In the genomic region with DNA sequence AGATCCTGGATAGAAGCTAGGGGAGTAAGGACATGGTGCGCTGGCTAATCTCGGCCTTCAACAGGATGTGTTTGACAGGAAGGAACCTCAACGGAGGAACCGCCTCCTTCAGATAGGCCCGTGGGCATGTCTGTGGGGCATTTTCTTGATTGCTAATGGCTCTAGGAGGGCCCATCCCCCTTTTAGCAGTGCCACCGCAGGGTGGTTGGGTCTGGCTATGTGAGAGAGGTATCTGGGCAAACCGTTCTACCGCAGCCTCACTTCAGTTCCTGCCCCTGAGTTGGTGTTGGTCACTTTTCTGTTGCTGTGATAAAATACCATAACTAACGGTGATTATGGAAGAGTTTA, we compare ENCODE assay signal across 18 mouse cellular contexts. TPM values are rescaled to one million over a fixed set of nuclear protein-coding genes. Genes with fewer than 3 reads are reported as not detected.
DNase-seq lines count a peak whose midpoint lies in the region; ATAC-seq lines count a peak whose summit lies in the region.
"Had no signal": no experiment of that assay in that cellular context is flagged by ENCODE, and none has a peak within 500 bp of the region (broad histone marks: within the 10 kb centered on the region; RNA-seq: fewer than 3 reads in every experiment).

No protein-coding gene starts in this region.

- DNase-seq in intestine, embryonic 14.5 days (ENCODE audit: low spot score) = peak; percentile 48
- peak; percentile 66 for DNase-seq in MEL-GATA-1-ER (ENCODE audit: extremely low read depth, low read depth)
- peak; percentile 33 for DNase-seq in liver, embryonic 11.5 days (ENCODE audit: low spot score)
- DNase-seq in hindbrain, embryonic 14.5 days (ENCODE audit: low spot score) = no peak
- no peak for DNase-seq in layer of hippocampus, adult 9-11 months
- DNase-seq in cerebellum, adult 8-10 months = no peak
- DNase-seq: B cell, adult 2 months; cerebellum, adult 11-12 months; gastrocnemius, postnatal 36 days; kidney, adult 18-20 months; kidney, postnatal 36 days; layer of hippocampus, postnatal 36 days had no signal

- no peak overlapping the region for H3K4me3 ChIP-seq in intestine, embryonic 14.5 days (ENCODE audit: low read depth, low read length)
- H3K4me3 ChIP-seq in intestine, embryonic 15.5 days (replicated peaks) = no peak overlapping the region
- H3K4me3 ChIP-seq in liver, embryonic 11.5 days (ENCODE audit: low read depth, low read length) = no peak overlapping the region
- no peak overlapping the region for H3K4me3 ChIP-seq in hindbrain, embryonic 14.5 days (replicated peaks; ENCODE audit: low read length)
- H3K4me3 ChIP-seq: embryonic facial prominence, embryonic 13.5 days; heart, embryonic 13.5 days; hindbrain, embryonic 12.5 days; lung, embryonic 15.5 days had no signal

- 0 out of 2 replicates have a peak, but pooled peaks cover 3% of the 10 kb centered on the region for H3K4me1 ChIP-seq in intestine, embryonic 14.5 days (replicated peaks; ENCODE audit: control insufficient read depth, insufficient read depth, low read length)
- H3K4me1 ChIP-seq in intestine, embryonic 15.5 days (replicated peaks) = no peaks in the 10 kb centered on the region
- peaks cover 18% of the 10 kb centered on the region for H3K4me1 ChIP-seq in liver, embryonic 11.5 days (replicated peaks; ENCODE audit: control insufficient read depth, insufficient read depth, low read length)
- no peaks in the 10 kb centered on the region for H3K4me1 ChIP-seq in hindbrain, embryonic 14.5 days (replicated peaks; ENCODE audit: control insufficient read depth, insufficient read depth, low read length)
- H3K4me1 ChIP-seq: embryonic facial prominence, embryonic 13.5 days; lung, embryonic 15.5 days had no signal

- H3K36me3 ChIP-seq in intestine, embryonic 14.5 days (ENCODE audit: control insufficient read depth, insufficient read depth, low read length) = no peaks in the 10 kb centered on the region
- no peaks in the 10 kb centered on the region for H3K36me3 ChIP-seq in intestine, embryonic 15.5 days
- H3K36me3 ChIP-seq in liver, embryonic 11.5 days (ENCODE audit: control insufficient read depth, insufficient read depth, low read length) = no peaks in the 10 kb centered on the region
- H3K36me3 ChIP-seq in hindbrain, embryonic 14.5 days (replicated peaks; ENCODE audit: control insufficient read depth, insufficient read depth) = no peaks in the 10 kb centered on the region
- H3K36me3 ChIP-seq: embryonic facial prominence, embryonic 13.5 days; heart, embryonic 13.5 days; hindbrain, embryonic 12.5 days; lung, embryonic 15.5 days had no signal

- peaks cover 11% of the 10 kb centered on the region for H3K27me3 ChIP-seq in intestine, embryonic 14.5 days (replicated peaks; ENCODE audit: control insufficient read depth, insufficient read depth, low read length)
- H3K27me3 ChIP-seq in intestine, embryonic 15.5 days (replicated peaks) = 0 out of 2 replicates have a peak, but pooled peaks cover 3% of the 10 kb centered on the region
- peaks cover 11% of the 10 kb centered on the region for H3K27me3 ChIP-seq in liver, embryonic 11.5 days (replicated peaks; ENCODE audit: control insufficient read depth, insufficient read depth, low read length)
- H3K27me3 ChIP-seq in hindbrain, embryonic 14.5 days (ENCODE audit: control insufficient read depth, insufficient read depth, low read length) = peaks cover 3% of the 10 kb centered on the region

- H3K9me3 ChIP-seq in intestine, embryonic 14.5 days (ENCODE audit: control insufficient read depth, low read length) = no peaks in the 10 kb centered on the region
- no peaks in the 10 kb centered on the region for H3K9me3 ChIP-seq in intestine, embryonic 15.5 days
- no peaks in the 10 kb centered on the region for H3K9me3 ChIP-seq in liver, embryonic 11.5 days (ENCODE audit: control insufficient read depth, low read length)
- no peaks in the 10 kb centered on the region for H3K9me3 ChIP-seq in hindbrain, embryonic 14.5 days (ENCODE audit: control insufficient read depth, low read length)
- H3K9me3 ChIP-seq: embryonic facial prominence, embryonic 13.5 days; heart, embryonic 13.5 days; hindbrain, embryonic 12.5 days; lung, embryonic 15.5 days had no signal

- H3K9ac ChIP-seq in intestine, embryonic 14.5 days (ENCODE audit: low read length) = no peak overlapping the region
- no peak overlapping the region for H3K9ac ChIP-seq in intestine, embryonic 15.5 days
- H3K9ac ChIP-seq in liver, embryonic 11.5 days (ENCODE audit: low read depth, low read length) = no peak overlapping the region
- no peak overlapping the region for H3K9ac ChIP-seq in hindbrain, embryonic 14.5 days
- H3K9ac ChIP-seq: embryonic facial prominence, embryonic 13.5 days; heart, embryonic 13.5 days; hindbrain, embryonic 12.5 days; lung, embryonic 15.5 days had no signal

- ATAC-seq in intestine, embryonic 14.5 days (replicated peaks; ENCODE audit: low FRiP score, low TSS enrichment, low read depth) = no peak
- ATAC-seq in intestine, embryonic 15.5 days = no peak
- ATAC-seq in liver, embryonic 11.5 days (replicated peaks; ENCODE audit: low FRiP score) = no peak
- peak; percentile 25; the same call in 1 of the 2 replicates for ATAC-seq in monocyte, adult 5-6 weeks (replicated peaks; ENCODE audit: insufficient number of reproducible peaks, low FRiP score, low TSS enrichment, poor library complexity, severe bottlenecking)
- ATAC-seq in hindbrain, embryonic 14.5 days (ENCODE audit: low FRiP score) = no peak

- WGBS in intestine, embryonic 14.5 days = 80% methylated on average over 9 of the region's 9 CpGs
- 81% methylated on average over 9 of the region's 9 CpGs for WGBS in intestine, embryonic 15.5 days
- 48% methylated on average over 9 of the region's 9 CpGs for WGBS in liver, embryonic 11.5 days
- 84% methylated on average over 9 of the region's 9 CpGs for WGBS in hindbrain, embryonic 14.5 days

- no peak overlapping the region for H3K27ac ChIP-seq in intestine, embryonic 14.5 days (ENCODE audit: low read depth)
- no peak overlapping the region for H3K27ac ChIP-seq in intestine, embryonic 15.5 days
- H3K27ac ChIP-seq in liver, embryonic 11.5 days (ENCODE audit: low read depth, low read length) = no peak overlapping the region
- H3K27ac ChIP-seq in hindbrain, embryonic 14.5 days = no peak overlapping the region
- H3K27ac ChIP-seq: embryonic facial prominence, embryonic 13.5 days; heart, embryonic 13.5 days; hindbrain, embryonic 12.5 days; lung, embryonic 15.5 days had no signal

- no peak overlapping the region for H3K4me2 ChIP-seq in intestine, embryonic 14.5 days (ENCODE audit: low read length)
- H3K4me2 ChIP-seq in intestine, embryonic 15.5 days (replicated peaks) = no peak overlapping the region
- no peak overlapping the region for H3K4me2 ChIP-seq in liver, embryonic 11.5 days
- no peak overlapping the region for H3K4me2 ChIP-seq in hindbrain, embryonic 14.5 days (replicated peaks)
- H3K4me2 ChIP-seq: embryonic facial prominence, embryonic 13.5 days; heart, embryonic 13.5 days; hindbrain, embryonic 12.5 days; lung, embryonic 15.5 days had no signal

RNA-seq across cellular contexts. Expression of gene Galnt6, which starts 6.8 kb away (rescaled TPM):
- polyA plus RNA-seq in intestine, embryonic 14.5 days (2014; fragmentation: Nextera tagmentation; extraction: Ambion mirVana) = 1.2 and 1.4 TPM in 2 replicates
- 4.2 and 4.3 TPM in 2 replicates for polyA plus RNA-seq in intestine, embryonic 15.5 days (2015; fragmentation: Nextera tagmentation; extraction: Ambion mirVana)
- 1.2 and 1.6 TPM in 2 replicates for polyA plus RNA-seq in liver, embryonic 11.5 days (2014; fragmentation: Nextera tagmentation; extraction: Ambion mirVana)
- 43.8 to 60.6 TPM (median 51.3 TPM) in 3 replicates for total RNA-seq in monocyte, adult 5-6 weeks (2017)
- 0.16 TPM in 2 replicates for polyA plus RNA-seq in hindbrain, embryonic 14.5 days (2014; fragmentation: Nextera tagmentation; extraction: Ambion mirVana)

RNA-seq across cellular contexts. Expression of gene Slc4a8, which starts 25.6 kb away (rescaled TPM):
- 5.4 and 6.4 TPM in 2 replicates for polyA plus RNA-seq in intestine, embryonic 14.5 days (2014; fragmentation: Nextera tagmentation; extraction: Ambion mirVana)
- polyA plus RNA-seq in intestine, embryonic 15.5 days (2015; fragmentation: Nextera tagmentation; extraction: Ambion mirVana) = 4.4 and 5.0 TPM in 2 replicates
- 1.5 TPM in 2 replicates for polyA plus RNA-seq in liver, embryonic 11.5 days (2014; fragmentation: Nextera tagmentation; extraction: Ambion mirVana)
- 0.11 to 3.9 TPM (median 2.0 TPM) in 3 replicates for total RNA-seq in monocyte, adult 5-6 weeks (2017)
- 23.6 and 24.0 TPM in 2 replicates for polyA plus RNA-seq in hindbrain, embryonic 14.5 days (2014; fragmentation: Nextera tagmentation; extraction: Ambion mirVana)

RNA-seq across cellular contexts. Expression of gene Cela1, which starts 48.2 kb away (rescaled TPM):
- polyA plus RNA-seq in intestine, embryonic 14.5 days (2014; fragmentation: Nextera tagmentation; extraction: Ambion mirVana) = 11.9 and 49.9 TPM in 2 replicates
- polyA plus RNA-seq in intestine, embryonic 15.5 days (2015; fragmentation: Nextera tagmentation; extraction: Ambion mirVana) = 104 and 271 TPM in 2 replicates
- 10.5 and 13.7 TPM in 2 replicates for polyA plus RNA-seq in liver, embryonic 11.5 days (2014; fragmentation: Nextera tagmentation; extraction: Ambion mirVana)
- total RNA-seq in monocyte, adult 5-6 weeks (2017) = 0.64 to 4.9 TPM (median 2.6 TPM) in 3 replicates
- polyA plus RNA-seq in hindbrain, embryonic 14.5 days (2014; fragmentation: Nextera tagmentation; extraction: Ambion mirVana) = 1.0 and 1.4 TPM in 2 replicates
- total RNA-seq: gastrocnemius, postnatal 36 days had no signal

Comparison
In these comparisons a context has a peak if more than half of its experiments do, and no peak if none do; other contexts are left out.
1. DNase-seq: peak in intestine, embryonic 14.5 days (single experiment), MEL-GATA-1-ER (single experiment) and liver, embryonic 11.5 days (single experiment); none in hindbrain, embryonic 14.5 days (single experiment), layer of hippocampus, adult 9-11 months (single experiment) and cerebellum, adult 8-10 months (single experiment).